Mouse (Mus musculus) gastrocnemius, adult 2 months (tissue): ENCODE results near the gene Arhgef25. TPM values are rescaled to one million over a fixed set of nuclear protein-coding genes. Genes with fewer than 3 reads are reported as not detected.
A peak's percentile ranks its signal among the peaks of the same experiment; 100 is the strongest.
"Not testable (repeated sequence)": the region's sequence is repeated elsewhere in the genome, so short reads cannot be mapped to it uniquely, and the experiment has no call there.

Experiments used
- DNase-seq: peaks from one replicate; pipeline ENCODE4 v3.0.0; 2022
- H3K27ac ChIP-seq: fragments of 200-600 bp; 2 replicates; pipeline ENCODE4 v1.8.1; 2022; ENCODE audit warnings: mild to moderate bottlenecking
- H3K4me3 ChIP-seq: fragments of 200-600 bp; 2 replicates; pipeline ENCODE4 v1.8.1; 2022; ENCODE audit warnings: mild to moderate bottlenecking, moderate library complexity
- CTCF ChIP-seq: fragments of 200-600 bp; IDR thresholded peaks from 2 replicates; pipeline ENCODE4 v1.8.1; 2022; ENCODE audit warnings: antibody characterized with exemption, mild to moderate bottlenecking, moderate library complexity
- intact Hi-C: fragments of 180-260 bp; cut with DNase I; formaldehyde crosslinking; loops from one replicate; pipeline ENCODE4 v1.15.1; 2025
- total RNA-seq, 2 experiments: library from RNA; stranded (reverse); gene quantifications; 2 replicates each; pipeline ENCODE4 v1.2.3; 2021

Arhgef25 gene
- total RNA-seq, 2 experiments from 2014 or later: 8.5 to 8.8 TPM

GRCm38 (mm10) chr10:127166404-127166715, 23.5 kb downstream of the Arhgef25 start:
- no peak for TF ChIP-seq CTCF
- no peak for DNase-seq
- intact Hi-C loops: loop anchor here (5.0 kb wide), 1 partner anchor 44 kb away; the partner anchor contains the start of gene Os9
- H3K27ac ChIP-seq: peak overlapping the region; percentile 75; the same call in 1 of the 2 replicates
- peak overlapping the region; percentile 82 for H3K4me3 ChIP-seq

GRCm38 (mm10) chr10:127165654-127166403, 24.1 kb downstream of the Arhgef25 start:
- intact Hi-C loops: loop anchor here (5.0 kb wide), 1 partner anchor 44 kb away; the partner anchor contains the start of gene Os9
- DNase-seq: peak; percentile 33
- H3K27ac ChIP-seq: peak overlapping the region; percentile 75
- peak overlapping the region; percentile 82 for H3K4me3 ChIP-seq
- no peak for TF ChIP-seq CTCF

GRCm38 (mm10) chr10:127165354-127165653, 24.6 kb downstream of the Arhgef25 start:
- intact Hi-C loops: loop anchor here (5.0 kb wide), 1 partner anchor 43 kb away; the partner anchor contains the start of gene Os9
- peak overlapping the region; percentile 82 for H3K4me3 ChIP-seq
- DNase-seq: no peak
- H3K27ac ChIP-seq: peak overlapping the region; percentile 75
- no peak for TF ChIP-seq CTCF

- intact Hi-C loops: loop anchor here (5.0 kb wide), 1 partner anchor 42 kb away; the partner anchor contains the start of gene Os9
- Histone ChIP-seq H3K4me3 (peak within 1 kb of the TSS; percentile 82), H3K27ac (peak within 1 kb of the TSS; percentile 75)
- peak; percentile 92 for TF ChIP-seq CTCF
- peak; percentile 81 for DNase-seq
These were observed 25.1 kb downstream of the Arhgef25 start, which contains the start of gene B4galnt1 for GRCm38 (mm10) chr10:127164631-127165353. Gene B4galnt1 (plus strand): TSS chr10:127165225.

- Histone ChIP-seq H3K27ac (no peak overlapping the region), H3K4me3 (no peak overlapping the region)
- DNase-seq: no peak
- no peak for TF ChIP-seq CTCF
- intact Hi-C loops: no loop called here
These were observed 25.7 kb downstream of the Arhgef25 start for GRCm38 (mm10) chr10:127164190-127164589.

GRCm38 (mm10) chr10:127162771-127163261, 27.1 kb downstream of the Arhgef25 start:
- H3K4me3 ChIP-seq, H3K27ac ChIP-seq, intact Hi-C loops, DNase-seq: not testable (repeated sequence)

GRCm38 (mm10) chr10:127160728-127161127, 29.2 kb downstream of the Arhgef25 start:
- H3K4me3 ChIP-seq: no peak overlapping the region
- no peak for DNase-seq
- TF ChIP-seq CTCF: no peak
- H3K27ac ChIP-seq: no peak overlapping the region
- intact Hi-C loops: no loop called here

GRCm38 (mm10) chr10:127160081-127160480, 29.8 kb downstream of the Arhgef25 start:
- Histone ChIP-seq H3K4me3 (no peak overlapping the region), H3K27ac (no peak overlapping the region)
- TF ChIP-seq CTCF: no peak
- intact Hi-C loops: no loop called here
- no peak for DNase-seq

GRCm38 (mm10) chr10:127158471-127158870, 31.4 kb downstream of the Arhgef25 start:
- no peak overlapping the region for H3K4me3 ChIP-seq
- no peak for TF ChIP-seq CTCF
- no peak overlapping the region for H3K27ac ChIP-seq
- intact Hi-C loops: no loop called here
- DNase-seq: no peak

GRCm38 (mm10) chr10:127156511-127156910, 33.4 kb downstream of the Arhgef25 start:
- Histone ChIP-seq H3K4me3 (no peak overlapping the region), H3K27ac (no peak overlapping the region)
- TF ChIP-seq CTCF: no peak
- no peak for DNase-seq
- intact Hi-C loops: no loop called here

- H3K4me3 ChIP-seq: no peak overlapping the region
- no peak for TF ChIP-seq CTCF
- intact Hi-C loops: no loop called here
- no peak overlapping the region for H3K27ac ChIP-seq
- no peak for DNase-seq
These were observed 33.8 kb downstream of the Arhgef25 start for GRCm38 (mm10) chr10:127156089-127156488.

- intact Hi-C loops: no loop called here
- no peak for DNase-seq
- Histone ChIP-seq H3K27ac (no peak overlapping the region), H3K4me3 (no peak overlapping the region)
- TF ChIP-seq CTCF: no peak
These were observed 35.2 kb downstream of the Arhgef25 start for GRCm38 (mm10) chr10:127154652-127155051.

- intact Hi-C loops: no loop called here
- no peak for DNase-seq
- no peak overlapping the region for H3K27ac ChIP-seq
- no peak for TF ChIP-seq CTCF
- no peak overlapping the region for H3K4me3 ChIP-seq
These were observed 35.6 kb downstream of the Arhgef25 start for GRCm38 (mm10) chr10:127154241-127154640.
